Mouse (Mus musculus) hindbrain, embryonic 11.5 days (tissue): ENCODE data around the gene Haus6. TPM values are rescaled to one million over a fixed set of nuclear protein-coding genes. Genes with fewer than 3 reads are reported as not detected.
A peak's percentile ranks its signal among the peaks of the same experiment; 100 is the strongest.

ENCODE experiments used
- ATAC-seq: fragments of 200-750 bp; cut with Nextera tagmentation; 2 replicates; pipeline ENCODE4 v1.8.0; 2017; ENCODE audit warnings: mild to moderate bottlenecking, moderate TSS enrichment, moderate library complexity; ENCODE audit not compliant: low FRiP score
- DNase-seq: peaks from one replicate; pipeline ENCODE4 v3.0.0-alpha.2; 2015; ENCODE audit warnings: low spot score
- H3K27ac ChIP-seq: fragments of 300-500 bp; sonication (generic); 2 replicates; pipeline ENCODE4 v1.5.1; 2014; ENCODE audit warnings: mild to moderate bottlenecking, low read depth, low read length
- H3K27me3 ChIP-seq: fragments of 300-500 bp; sonication (generic); 2 replicates; pipeline ENCODE4 v1.6.1; 2014; ENCODE audit warnings: mild to moderate bottlenecking, low read length, moderate library complexity, mixed read lengths; ENCODE audit not compliant: control insufficient read depth, insufficient read depth
- H3K36me3 ChIP-seq: fragments of 300-500 bp; sonication (generic); 2 replicates; pipeline ENCODE4 v1.6.1; 2014; ENCODE audit warnings: mild to moderate bottlenecking, low read length, moderate library complexity, mixed read lengths; ENCODE audit not compliant: control insufficient read depth, insufficient read depth
- H3K4me1 ChIP-seq: fragments of 300-500 bp; sonication (generic); replicated peaks from 2 replicates; pipeline ENCODE4 v1.6.1; 2014; ENCODE audit warnings: low read length, mixed read lengths; ENCODE audit not compliant: control insufficient read depth, insufficient read depth
- H3K4me2 ChIP-seq: fragments of 300-500 bp; sonication (generic); replicated peaks from 2 replicates; pipeline ENCODE4 v1.6.1; 2014; ENCODE audit warnings: mild to moderate bottlenecking, low read depth, low read length
- H3K4me3 ChIP-seq: fragments of 300-500 bp; sonication (generic); 2 replicates; pipeline ENCODE4 v1.5.1; 2014; ENCODE audit warnings: low read depth, low read length
- H3K9ac ChIP-seq: fragments of 300-500 bp; sonication (generic); 2 replicates; pipeline ENCODE4 v1.6.1; 2014; ENCODE audit warnings: low read depth, low read length
- H3K9me3 ChIP-seq: fragments of 300-500 bp; sonication (generic); 2 replicates; pipeline ENCODE4 v1.6.1; 2016; ENCODE audit warnings: low read length; ENCODE audit not compliant: control insufficient read depth
- WGBS: fragments of 180-500 bp; shearing (Covaris S2); extraction: QIAGEN DNeasy Blood & Tissue Kit; methylation state at CpG from one replicate; pipeline ENCODE4 v1.1.7; 2014; 5-methylcytosine and 5-hydroxymethylcytosine counted together
- polyA plus RNA-seq: library from polyadenylated mRNA; unstranded; fragments of >200 nt; fragmentation: Nextera tagmentation; extraction: Ambion mirVana; gene quantifications from 2 replicates; pipeline ENCODE4 v1.2.1, GENCODE M21; 2014

Haus6 gene
- polyA plus RNA-seq, 1 experiment from 2014 or later, result 28.5 TPM

DNA sequence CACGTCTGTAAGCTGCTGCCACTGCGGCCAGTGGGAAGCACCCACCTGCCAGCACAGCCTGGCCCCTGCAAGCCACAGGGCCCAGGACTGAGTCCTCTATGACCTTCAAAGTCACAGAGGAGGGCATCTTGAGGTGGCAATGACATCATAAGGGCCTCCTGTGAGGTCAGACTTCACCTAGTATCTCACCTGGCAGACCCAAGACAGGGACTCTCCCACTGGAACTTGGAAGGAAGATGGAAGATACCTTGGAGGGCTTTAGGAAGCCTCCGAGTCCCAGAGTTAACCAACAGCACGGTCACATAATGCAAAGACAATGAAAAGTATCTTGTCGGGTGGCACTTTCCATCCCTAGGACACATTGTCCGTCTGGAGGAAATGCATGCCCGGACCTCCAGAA, 53.6 kb downstream of the Haus6 start, which contains the start of gene Saxo1:
TSS of gene Saxo1 (minus strand) at position 101 of the 400 bp plus-strand sequence.
- H3K9me3 ChIP-seq, result no peaks in the 10 kb centered on the region
- H3K27ac ChIP-seq, result no peak within 1 kb of the TSS
- no peaks in the 10 kb centered on the region for H3K36me3 ChIP-seq
- H3K4me1 ChIP-seq, result no peaks in the 10 kb centered on the region
- WGBS, result 95% methylated on average over 7 of the region's 7 CpGs
- no peaks in the 10 kb centered on the region for H3K27me3 ChIP-seq
- H3K9ac ChIP-seq, result no peak within 1 kb of the TSS
- no peak for DNase-seq
- no peak within 1 kb of the TSS for H3K4me2 ChIP-seq
- ATAC-seq, result no peak
- no peak within 1 kb of the TSS for H3K4me3 ChIP-seq

GRCm38 (mm10) chr4:86557371-86557770, 54.5 kb downstream of the Haus6 start:
- no peak overlapping the region for H3K4me2 ChIP-seq
- ATAC-seq, result no peak
- no peak for DNase-seq
- H3K36me3 ChIP-seq, result no peaks in the 10 kb centered on the region
- H3K4me1 ChIP-seq, result no peaks in the 10 kb centered on the region
- no peaks in the 10 kb centered on the region for H3K27me3 ChIP-seq
- H3K9me3 ChIP-seq, result no peaks in the 10 kb centered on the region
- WGBS, result 71% methylated on average over 7 of the region's 7 CpGs
- H3K9ac ChIP-seq, result no peak overlapping the region
- no peak overlapping the region for H3K4me3 ChIP-seq
- H3K27ac ChIP-seq, result no peak overlapping the region

GRCm38 (mm10) chr4:86555035-86555707, 56.7 kb downstream of the Haus6 start:
- Histone ChIP-seq H3K27ac (no peak overlapping the region), H3K4me2 (no peak overlapping the region), H3K4me3 (no peak overlapping the region), H3K9ac (no peak overlapping the region), H3K27me3 (no peaks in the 10 kb centered on the region), H3K4me1 (no peaks in the 10 kb centered on the region), H3K36me3 (no peaks in the 10 kb centered on the region), H3K9me3 (no peaks in the 10 kb centered on the region)
- DNase-seq, result peak; percentile 67
- 28% methylated on average over 6 of the region's 6 CpGs for whole genome bisulfite sequencing
- ATAC-seq, result peak; percentile 53

GRCm38 (mm10) chr4:86548332-86548731, 63.5 kb downstream of the Haus6 start:
- no peak overlapping the region for H3K9ac ChIP-seq
- no peak for ATAC-seq
- H3K27ac ChIP-seq, result no peak overlapping the region
- no peaks in the 10 kb centered on the region for H3K36me3 ChIP-seq
- no peaks in the 10 kb centered on the region for H3K9me3 ChIP-seq
- no peaks in the 10 kb centered on the region for H3K4me1 ChIP-seq
- DNase-seq, result no peak
- H3K27me3 ChIP-seq, result no peaks in the 10 kb centered on the region
- H3K4me3 ChIP-seq, result no peak overlapping the region
- H3K4me2 ChIP-seq, result no peak overlapping the region
- 88% methylated on average over 9 of the region's 9 CpGs for WGBS

GRCm38 (mm10) chr4:86545615-86546014, 66.2 kb downstream of the Haus6 start:
- Histone ChIP-seq H3K9me3 (no peaks in the 10 kb centered on the region), H3K36me3 (no peaks in the 10 kb centered on the region), H3K4me1 (no peaks in the 10 kb centered on the region), H3K27me3 (no peaks in the 10 kb centered on the region), H3K4me2 (no peak overlapping the region), H3K4me3 (no peak overlapping the region), H3K27ac (no peak overlapping the region), H3K9ac (no peak overlapping the region)
- WGBS, result 58% methylated on average over 5 of the region's 5 CpGs
- DNase-seq (peak; percentile 29), ATAC-seq (no peak)

DNA sequence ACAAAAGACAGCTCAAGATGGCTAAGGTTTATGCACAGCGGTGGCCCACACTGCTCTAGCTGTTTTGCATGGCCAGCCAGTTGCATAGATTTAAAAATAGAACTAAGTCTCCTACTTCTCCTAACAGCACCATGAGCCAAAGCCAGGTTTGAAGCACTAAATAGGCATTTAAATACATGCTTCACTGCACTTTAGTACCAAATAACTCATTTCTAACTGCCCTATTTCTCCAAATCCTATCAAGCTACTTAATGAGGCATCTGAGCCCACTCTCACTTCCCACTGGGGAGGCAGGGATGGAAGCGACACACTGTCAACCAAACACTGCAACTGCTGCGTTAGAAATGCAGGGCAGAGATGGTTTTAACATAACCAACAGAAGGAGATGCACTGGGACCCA, 67.9 kb downstream of the Haus6 start:
- no peak overlapping the region for H3K9ac ChIP-seq
- no peak overlapping the region for H3K4me2 ChIP-seq
- no peak for DNase-seq
- WGBS, result 84% methylated on average over 3 of the region's 3 CpGs
- no peak for ATAC-seq
- no peak overlapping the region for H3K27ac ChIP-seq
- no peak overlapping the region for H3K4me3 ChIP-seq
- no peaks in the 10 kb centered on the region for H3K9me3 ChIP-seq
- no peaks in the 10 kb centered on the region for H3K4me1 ChIP-seq
- no peaks in the 10 kb centered on the region for H3K36me3 ChIP-seq
- H3K27me3 ChIP-seq, result no peaks in the 10 kb centered on the region

DNA sequence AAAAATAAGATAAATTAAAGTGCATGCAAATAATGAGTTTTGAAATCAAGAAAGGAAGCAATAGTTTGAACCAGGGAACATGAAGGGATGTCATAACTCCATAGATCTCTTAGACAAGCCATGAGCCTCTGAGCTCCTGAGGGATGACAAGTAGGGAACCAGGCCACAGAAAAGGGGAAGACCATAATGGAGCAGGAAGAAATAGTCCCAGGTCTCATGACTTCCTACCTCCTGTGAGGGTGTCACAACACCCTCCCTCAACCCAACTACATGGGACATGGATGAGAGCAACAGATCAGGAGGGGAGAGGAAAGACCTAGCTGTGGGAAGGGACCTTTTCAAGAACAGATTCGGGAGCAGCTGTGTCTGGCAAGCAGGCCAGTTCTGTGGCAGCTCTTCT, 70.3 kb downstream of the Haus6 start:
- H3K27ac ChIP-seq, result no peak overlapping the region
- no peaks in the 10 kb centered on the region for H3K27me3 ChIP-seq
- H3K4me2 ChIP-seq, result no peak overlapping the region
- no peak overlapping the region for H3K9ac ChIP-seq
- DNase-seq, result no peak
- no peaks in the 10 kb centered on the region for H3K36me3 ChIP-seq
- no peak for ATAC-seq
- no peaks in the 10 kb centered on the region for H3K9me3 ChIP-seq
- WGBS, result 74% methylated on average over 1 of the region's 1 CpGs
- no peaks in the 10 kb centered on the region for H3K4me1 ChIP-seq
- no peak overlapping the region for H3K4me3 ChIP-seq

DNA sequence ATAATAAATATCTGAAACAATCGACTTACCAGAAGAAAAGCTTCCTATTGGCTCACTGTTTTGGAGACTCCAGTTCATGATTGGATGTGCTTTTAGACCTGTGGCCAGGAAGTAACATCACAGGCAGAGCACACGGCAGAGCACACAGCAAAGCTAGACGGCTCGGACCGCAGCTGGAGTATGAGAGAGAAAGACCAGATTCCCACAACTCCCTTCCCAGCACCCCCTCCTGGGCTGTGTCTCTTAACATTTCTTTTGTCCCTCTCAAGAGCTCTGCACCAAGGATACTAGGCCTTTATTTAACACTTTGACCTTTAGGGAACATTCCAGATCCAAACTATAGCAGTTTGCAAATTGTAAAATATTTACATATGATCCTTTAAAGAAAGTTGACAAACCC, 72.9 kb downstream of the Haus6 start:
- Histone ChIP-seq H3K4me2 (no peak overlapping the region), H3K9ac (no peak overlapping the region), H3K4me3 (no peak overlapping the region), H3K9me3 (no peaks in the 10 kb centered on the region), H3K27me3 (no peaks in the 10 kb centered on the region), H3K36me3 (no peaks in the 10 kb centered on the region), H3K4me1 (no peaks in the 10 kb centered on the region), H3K27ac (no peak overlapping the region)
- DNase-seq (no peak), ATAC-seq (no peak)
- WGBS, result 89% methylated on average over 5 of the region's 5 CpGs

- H3K27ac ChIP-seq, result no peak overlapping the region
- no peak overlapping the region for H3K4me2 ChIP-seq
- ATAC-seq (no peak), DNase-seq (peak; percentile 48)
- H3K9ac ChIP-seq, result no peak overlapping the region
- H3K27me3 ChIP-seq, result no peaks in the 10 kb centered on the region
- H3K9me3 ChIP-seq, result no peaks in the 10 kb centered on the region
- H3K36me3 ChIP-seq, result no peaks in the 10 kb centered on the region
- WGBS, result 40% methylated on average over 4 of the region's 4 CpGs
- no peak overlapping the region for H3K4me3 ChIP-seq
- no peaks in the 10 kb centered on the region for H3K4me1 ChIP-seq
Observed at GRCm38 (mm10) chr4:86537972-86538371, 73.9 kb downstream of the Haus6 start.
